Mouse (Mus musculus) monocyte, adult 5-6 weeks (primary cell): ENCODE data around the gene Hnrnpa1. TPM values are rescaled to one million over a fixed set of nuclear protein-coding genes. Genes with fewer than 3 reads are reported as not detected.

ENCODE experiments used
- ATAC-seq: fragments of 153-309, 156-312 bp; replicated peaks from 2 replicates; pipeline ENCODE4 v1.8.0; 2017; ENCODE audit warnings: mild to moderate bottlenecking; ENCODE audit not compliant: low TSS enrichment, insufficient number of reproducible peaks, severe bottlenecking, poor library complexity, low FRiP score
- total RNA-seq: library from RNA; stranded (forward); fragments of 200-1000, 200-491, 200-594 nt; gene quantifications from 3 replicates; pipeline ENCODE4 v1.2.3, GENCODE M21; 2017

Hnrnpa1 gene
- total RNA-seq = 482 to 520 TPM (median 483 TPM) in 3 replicates

DNA sequence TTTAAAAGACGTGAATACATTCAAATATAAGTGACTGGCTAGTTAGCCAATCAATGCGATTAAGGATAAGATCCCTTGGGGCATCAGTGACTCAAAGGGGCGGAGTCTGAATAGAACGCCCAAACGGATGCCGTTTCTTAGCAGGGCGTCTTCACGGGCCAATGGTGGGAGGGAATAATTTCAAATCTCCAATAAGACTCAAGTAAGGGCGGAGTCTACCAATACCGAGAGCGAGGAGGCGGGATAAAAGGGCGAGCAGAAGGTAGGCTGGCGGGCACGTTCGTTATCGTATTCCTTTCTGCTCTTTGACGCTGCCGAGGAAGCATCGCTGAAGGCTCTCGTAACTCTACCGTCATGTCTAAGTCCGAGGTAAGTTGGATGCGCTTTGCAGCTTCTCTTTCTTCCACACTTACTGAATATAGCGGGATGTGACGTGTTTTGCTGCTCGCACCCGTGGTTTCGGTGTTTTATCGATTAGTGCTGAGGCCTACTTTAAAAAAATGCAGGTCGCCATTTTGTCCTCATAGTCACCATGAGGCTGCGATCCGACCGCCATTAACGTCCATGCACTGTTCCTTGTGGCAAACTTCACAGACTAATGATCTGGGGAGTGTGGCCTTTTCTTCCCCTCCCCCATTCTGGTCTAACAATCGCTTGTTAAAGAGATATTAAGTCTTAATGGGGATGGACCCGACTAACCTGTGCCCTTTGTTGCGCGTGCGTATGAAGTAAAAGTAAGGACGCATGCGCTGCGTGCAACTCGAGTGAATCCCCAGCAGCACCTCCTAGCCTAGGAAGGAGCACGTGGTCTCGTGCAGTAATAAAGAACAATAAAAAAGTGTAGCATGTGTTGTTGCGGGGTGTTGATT lies at the start of gene Hnrnpa1:
Gene Hnrnpa1, plus strand, starts transcription at position 273 of the 869 bp plus-strand sequence.
- ATAC-seq = peak; percentile 90

DNA sequence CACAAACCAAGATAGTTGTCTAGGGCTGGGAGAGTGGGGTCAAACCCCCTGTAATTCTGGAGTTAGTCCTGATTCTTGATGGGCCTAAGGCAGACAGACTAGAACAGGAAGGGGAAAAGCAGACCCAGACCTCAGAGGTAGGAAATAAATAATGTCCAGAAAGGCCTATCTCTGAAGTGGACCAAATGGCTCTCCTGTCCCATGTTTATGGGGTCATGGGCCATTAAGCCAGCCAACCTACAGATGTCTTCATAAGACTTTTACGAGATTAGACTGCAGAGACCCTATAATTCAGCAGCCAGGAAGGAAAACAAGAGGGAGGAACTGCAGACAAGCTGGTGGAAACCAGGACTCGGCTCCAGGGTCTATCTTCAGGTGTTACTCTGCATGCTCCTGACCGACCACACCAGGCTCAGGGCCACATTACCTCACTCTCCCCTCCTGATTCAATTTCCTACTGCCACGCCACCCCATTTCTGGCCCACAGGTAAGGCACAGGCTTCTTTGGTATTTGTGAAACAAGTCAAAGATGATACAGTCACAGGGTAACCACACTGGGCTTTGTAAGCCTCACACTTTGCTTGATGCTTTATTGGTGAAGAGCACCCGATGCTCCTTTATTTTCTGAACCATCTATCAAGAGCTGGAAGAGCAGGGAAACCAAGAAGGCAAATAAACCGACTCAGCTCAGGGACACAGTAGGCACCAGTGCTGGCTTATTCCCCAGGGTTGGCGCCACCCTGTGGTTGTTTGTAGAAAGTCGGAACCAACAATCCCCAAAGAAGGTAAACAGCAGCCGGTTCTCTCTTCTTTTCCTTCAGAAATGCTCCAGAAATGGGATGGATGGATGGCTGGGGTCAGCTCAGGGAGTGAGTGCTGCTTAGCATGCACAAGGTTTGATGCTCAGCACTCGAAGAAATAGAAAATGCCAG lies 49.4 kb upstream of the Hnrnpa1 start:
- ATAC-seq = peak; percentile 54; the same call in 1 of the 2 replicates

DNA sequence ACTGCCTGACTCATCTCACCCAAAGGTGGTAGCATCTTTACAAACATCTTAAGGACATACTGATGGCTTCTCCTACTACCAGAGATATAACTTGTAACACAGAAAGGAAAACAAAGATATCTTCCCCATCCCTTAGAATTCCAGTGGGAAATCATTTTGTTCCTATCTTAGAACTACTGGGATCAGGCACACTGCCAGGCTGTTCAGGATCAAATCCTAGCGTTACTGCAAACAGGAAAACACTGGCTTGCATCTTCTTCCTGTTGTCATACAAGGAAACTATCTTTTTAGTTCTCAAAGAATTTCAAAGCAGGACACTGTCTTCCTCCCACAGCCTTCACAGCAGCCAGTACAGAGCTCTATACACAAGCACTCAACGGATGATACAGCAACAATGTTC lies 46.6 kb upstream of the Hnrnpa1 start:
- no peak for ATAC-seq

DNA sequence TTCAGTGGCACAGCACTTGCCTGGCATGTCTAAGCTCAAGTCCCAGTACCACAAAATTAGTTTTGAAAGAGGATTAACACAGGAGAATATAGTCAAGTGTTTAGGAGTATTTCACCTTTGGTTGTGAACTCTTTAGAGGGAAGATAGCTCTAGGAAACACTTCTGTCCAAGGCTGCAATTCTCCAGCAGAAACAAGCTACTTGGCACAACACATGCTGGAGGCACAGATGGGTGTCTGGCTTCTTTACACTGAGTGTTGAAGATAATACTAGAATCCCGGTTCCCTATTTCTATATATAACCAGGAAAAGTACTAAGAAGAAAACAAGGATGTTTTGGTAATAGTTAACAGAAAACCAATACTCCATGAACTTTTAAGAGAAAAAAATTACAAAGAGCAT lies 43.4 kb upstream of the Hnrnpa1 start:
- ATAC-seq = no peak

DNA sequence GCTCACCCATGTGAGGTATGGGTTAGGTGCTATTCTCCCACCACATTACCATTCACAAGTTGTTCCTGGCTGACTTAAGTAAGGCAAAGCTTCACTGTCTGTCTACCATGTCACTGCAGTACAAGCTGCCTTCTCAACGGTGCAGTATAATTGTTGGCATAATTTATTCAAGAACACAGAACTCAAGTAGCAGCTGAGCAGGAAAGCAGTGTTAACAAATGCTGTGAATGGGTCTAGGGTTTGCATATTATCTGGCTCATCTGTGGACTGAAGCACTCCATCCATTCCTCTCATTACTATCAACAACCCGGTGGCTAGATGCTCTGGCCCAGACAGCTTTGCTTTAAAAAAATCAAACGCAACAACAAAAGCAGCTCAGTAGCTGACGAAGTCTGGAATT lies 42.4 kb upstream of the Hnrnpa1 start:
- ATAC-seq = no peak

DNA sequence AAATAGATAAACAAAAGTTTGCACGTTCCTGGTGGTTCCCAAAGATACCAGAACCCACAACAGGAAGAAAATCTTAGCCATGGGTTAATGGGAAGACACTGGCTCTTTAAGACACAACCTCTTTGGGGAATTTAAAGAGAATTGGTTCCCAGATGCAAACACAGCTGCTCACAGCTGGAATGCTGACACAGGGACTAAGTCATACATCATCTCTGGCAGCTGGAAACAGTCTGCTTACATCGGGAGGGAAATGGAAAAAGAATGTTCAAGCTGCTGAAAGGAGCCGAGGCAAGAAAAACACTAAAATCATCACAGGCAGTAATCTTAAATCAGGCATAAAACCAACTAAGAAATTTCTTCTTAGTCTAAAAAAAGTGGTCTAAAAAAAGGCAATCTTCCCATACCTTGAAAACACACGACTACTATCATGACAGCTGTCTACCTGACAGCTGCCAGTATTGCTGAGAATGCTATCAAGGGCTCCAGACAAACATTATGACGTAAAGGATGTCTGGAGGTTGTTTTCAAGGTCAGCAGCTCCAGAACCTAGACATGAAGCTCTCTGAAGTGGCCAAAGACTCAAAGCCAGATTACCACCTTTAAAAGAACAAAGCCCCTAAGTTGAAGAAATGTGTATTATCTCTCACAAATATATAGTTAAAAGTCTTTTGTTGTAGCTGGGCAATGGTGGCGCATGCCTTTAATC lies 38.0 kb upstream of the Hnrnpa1 start:
- ATAC-seq = no peak

DNA sequence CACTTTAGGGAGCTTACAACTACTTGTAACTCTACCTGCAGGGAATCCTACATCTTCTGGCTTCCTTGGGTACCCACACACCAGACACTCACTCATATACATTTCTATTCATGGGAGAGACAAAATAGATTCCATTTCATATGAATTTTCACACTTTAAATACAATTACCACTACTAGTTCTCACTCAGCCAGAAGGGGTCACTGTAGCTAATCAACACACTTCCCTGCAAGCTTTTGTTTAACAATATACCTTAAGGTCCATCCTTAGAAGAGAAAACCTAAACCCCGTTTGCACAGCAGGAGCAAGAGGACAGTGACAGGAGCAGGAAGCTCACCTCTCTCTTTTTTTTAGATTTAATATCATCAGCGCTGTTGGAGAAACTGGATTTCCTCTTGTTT lies 35.1 kb upstream of the Hnrnpa1 start:
- no peak for ATAC-seq

DNA sequence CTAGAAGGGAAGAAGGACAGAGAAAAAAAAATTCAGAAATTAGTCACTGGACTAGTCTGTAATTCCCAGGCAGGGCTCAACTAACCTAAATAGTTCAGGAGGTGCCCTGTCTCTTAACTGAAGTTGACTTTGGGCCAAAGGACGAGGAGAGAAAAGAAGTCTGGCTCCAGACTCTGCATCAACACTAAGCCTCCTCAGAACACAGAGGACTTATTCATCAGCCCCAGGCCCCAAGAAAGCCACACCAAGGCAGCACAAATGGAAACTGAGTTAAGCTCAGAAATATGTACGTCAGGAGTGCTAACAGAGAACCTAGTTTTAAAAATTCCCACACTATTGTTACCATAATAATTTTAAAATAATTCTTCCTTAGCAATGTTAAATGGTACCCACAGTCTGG lies 26.1 kb upstream of the Hnrnpa1 start:
- no peak for ATAC-seq

DNA sequence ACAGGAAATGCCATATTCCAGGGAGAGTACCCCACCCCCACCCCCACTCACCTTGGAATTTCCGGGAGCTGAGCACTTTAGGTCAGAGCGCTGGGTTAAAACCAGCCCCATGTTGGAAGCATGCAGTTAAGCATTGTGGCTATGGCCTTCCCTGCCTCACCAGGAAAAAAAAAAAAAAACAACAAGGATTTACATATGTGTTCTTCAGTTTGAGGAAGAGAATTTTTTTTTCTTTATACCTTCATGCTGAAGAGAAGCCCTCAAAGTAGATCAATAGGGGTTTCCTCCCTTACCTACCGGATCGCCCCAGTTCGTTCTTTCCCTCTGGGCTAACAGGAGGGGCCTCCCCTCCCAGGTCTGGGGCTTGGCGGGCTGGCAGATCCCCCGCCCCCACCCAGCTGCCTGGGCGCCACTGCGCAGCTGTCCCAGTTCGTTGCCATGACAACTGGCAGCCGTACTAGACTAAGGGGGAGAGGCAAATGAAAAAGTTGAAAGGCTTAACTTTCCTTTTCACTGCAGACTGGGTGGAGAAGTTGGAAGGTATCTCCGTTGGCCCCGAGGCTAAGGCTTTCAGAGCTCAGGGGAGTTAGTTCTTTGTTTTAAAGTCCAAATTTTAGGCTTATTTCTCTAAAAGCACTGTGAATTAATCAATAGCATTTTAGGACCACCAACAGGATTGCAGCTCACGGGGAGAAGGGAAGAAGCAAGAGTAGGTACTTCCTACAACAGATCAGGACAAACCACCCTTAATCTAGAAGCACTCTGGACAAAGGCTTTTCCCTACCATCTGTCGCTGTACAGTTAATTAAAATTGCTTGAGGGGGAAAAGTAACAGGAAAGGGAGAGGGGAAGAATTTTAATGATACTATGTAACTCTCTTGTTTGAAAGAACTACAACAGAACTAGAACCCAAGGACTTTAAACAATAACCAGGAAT lies 25.0 kb upstream of the Hnrnpa1 start:
- 0 out of 2 replicates have a peak, but pooled peaks have one; percentile 47 for ATAC-seq

DNA sequence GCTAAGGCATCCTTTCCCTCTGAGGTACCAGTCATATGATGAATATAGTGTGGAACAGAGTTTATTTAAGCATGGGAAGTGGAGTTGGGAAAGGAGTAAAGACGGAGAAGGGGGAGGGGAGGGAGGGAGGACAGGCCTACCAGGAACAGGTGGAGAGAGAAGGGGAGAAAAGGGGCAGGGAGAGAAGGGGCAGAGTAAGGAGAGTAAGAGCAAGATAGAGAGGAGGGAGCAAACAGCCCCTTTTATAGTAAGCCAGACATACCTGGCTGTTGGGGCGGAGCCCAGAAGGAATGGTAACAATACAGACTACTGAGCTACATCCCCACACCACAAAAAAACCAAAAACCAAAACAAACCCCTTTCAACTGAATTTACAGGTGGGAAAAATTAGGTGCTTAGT lies 24.2 kb upstream of the Hnrnpa1 start:
- ATAC-seq = no peak

DNA sequence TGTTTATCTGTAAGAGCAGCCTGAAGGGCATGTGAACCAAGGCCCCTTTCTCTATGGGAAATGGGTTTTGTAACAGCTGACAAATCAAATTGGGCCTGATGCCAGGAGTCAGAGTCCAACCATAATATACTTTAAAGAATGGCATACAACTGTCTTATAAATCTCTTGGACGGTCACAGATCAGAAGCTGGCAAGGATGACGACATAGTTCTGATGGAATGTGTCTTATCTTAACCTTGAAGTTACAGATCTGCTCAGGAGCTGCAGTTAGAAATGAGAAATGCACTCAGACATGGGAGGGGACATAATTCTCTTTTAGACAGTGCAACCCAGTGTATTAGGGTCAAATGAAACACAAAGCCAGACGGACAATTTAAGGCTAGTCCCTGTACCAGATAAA lies 19.4 kb upstream of the Hnrnpa1 start:
- no peak for ATAC-seq

DNA sequence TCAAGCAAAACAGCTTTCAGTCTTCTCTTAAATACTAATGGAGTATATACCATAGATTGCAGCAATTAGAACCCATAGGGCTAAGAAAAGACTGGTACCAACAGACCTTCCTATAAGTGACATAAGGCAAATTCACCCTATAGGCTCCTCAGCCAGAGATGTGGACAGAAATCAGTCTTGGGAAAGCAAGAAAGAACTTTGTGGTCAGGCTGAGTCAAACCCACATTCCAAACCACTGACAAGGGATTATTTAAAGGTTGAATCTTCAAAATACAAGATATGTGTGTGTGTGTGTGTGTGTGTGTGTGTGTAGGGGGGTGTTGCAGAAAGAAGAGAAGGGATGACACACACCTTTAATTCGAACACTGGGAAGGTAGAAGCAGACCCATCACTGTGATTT lies 18.8 kb upstream of the Hnrnpa1 start:
- ATAC-seq = no peak

DNA sequence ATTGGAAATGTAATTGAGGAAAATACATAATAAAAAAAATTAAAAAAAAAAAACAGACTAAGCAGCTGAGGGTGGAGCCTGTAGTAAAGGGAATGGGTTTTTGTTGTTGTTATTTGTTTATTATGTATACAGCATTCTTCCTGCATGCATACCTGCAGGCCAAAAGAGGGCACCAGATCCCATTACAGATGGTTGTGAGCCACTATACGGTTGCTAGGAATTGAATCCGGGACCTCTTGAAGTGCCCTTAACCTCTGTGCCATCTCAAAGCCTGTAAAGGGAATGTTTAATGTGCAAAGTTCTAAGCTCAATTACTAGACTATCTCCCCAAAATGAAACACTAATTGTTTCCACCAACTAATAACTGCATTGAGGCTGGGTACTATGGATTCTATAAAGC lies 16.1 kb upstream of the Hnrnpa1 start:
- no peak for ATAC-seq

DNA sequence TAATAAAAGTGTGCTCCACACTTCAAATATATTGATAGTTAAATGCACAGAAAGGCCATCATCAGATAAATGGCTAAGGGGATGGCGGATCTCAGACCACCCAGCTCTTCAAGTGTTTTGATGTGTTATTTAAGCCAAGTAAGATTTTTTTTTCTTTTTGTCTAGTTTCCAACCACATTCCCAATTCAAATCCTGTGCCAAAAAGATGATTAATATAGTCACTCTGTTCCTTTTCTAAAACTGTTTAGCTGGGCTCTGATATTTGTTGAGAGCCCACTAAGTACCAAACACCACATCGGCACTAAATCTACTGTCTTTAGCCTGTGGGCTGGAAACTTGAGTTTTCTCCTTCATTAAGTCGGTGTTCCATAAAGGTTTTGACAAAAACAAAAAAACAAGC lies 13.2 kb upstream of the Hnrnpa1 start:
- ATAC-seq = no peak

DNA sequence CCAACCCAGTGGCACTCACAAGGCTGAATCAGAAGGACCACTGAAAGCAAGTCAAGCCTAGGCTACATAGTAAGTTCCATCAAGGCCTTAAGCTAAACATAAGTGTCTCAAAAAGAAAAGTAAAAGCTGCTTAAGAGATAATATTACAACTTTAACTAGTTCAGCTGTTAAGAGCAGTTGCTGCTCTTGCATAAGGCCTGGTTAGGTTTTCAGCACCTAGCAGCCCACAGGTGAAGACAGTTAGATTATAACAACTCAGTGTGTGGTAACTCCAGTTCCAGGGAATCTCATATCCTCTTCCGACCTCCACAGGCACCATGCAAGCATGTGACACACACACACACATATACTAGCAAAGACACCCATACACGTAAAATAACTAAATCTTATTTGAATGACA lies 12.7 kb upstream of the Hnrnpa1 start:
- ATAC-seq = no peak

DNA sequence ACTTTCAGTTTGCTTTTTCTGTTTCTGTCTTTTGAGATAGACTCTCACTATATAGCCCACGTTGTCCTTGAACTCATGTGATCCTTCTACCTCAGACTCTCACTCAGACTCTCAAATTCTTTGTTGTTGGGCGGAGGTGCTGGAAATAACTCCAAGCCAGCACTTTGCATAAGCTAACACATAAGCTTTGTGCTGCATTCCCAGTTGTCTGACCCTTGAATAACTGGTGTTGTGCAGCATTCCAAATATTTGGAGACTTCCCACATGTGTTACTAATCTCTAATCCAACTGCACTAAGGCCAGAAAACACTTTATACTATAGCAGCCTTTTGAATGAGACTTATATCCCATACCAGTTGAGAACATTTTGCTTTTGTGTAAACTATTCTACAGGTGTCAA lies 11.3 kb upstream of the Hnrnpa1 start:
- ATAC-seq = no peak

DNA sequence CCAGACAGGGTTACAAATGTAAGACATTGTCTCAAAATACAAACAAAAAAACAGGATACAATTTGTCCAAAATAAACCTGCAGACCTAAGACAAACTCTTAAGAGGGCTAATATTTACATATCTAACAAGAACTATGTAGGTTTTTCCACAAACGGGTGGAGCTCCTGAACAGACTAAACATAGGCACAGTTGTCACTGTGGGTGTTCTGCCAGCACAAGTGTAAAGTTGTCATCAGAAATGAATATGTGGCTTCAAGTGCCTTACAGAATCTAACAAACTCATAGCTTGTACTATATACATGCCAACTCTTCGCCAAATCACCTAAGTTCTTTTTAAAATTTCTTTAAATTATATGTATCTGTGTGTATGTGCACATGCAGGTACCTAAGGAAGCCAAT lies 7.1 kb upstream of the Hnrnpa1 start:
- no peak for ATAC-seq

DNA sequence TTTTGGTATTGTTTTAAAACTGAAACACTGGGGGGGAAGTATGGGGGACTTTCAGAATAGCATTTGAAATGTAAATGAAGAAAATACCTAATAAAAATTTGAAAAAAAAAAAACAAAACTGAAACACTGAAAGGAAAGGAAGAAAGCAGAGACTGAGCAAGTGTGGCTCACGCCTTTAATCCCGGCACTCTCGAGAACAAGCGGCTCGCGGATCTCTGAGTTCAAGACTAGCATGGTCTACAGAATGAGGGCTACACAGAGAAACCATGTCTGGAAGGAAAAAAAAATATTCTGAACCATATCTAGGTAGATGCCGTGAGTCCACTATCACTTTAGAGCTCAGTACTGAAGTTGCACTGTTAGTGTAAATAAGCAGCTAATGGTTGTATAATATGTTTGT lies 2.9 kb upstream of the Hnrnpa1 start:
- no peak for ATAC-seq
